Mouse (Mus musculus): Measurements from ENCODE around the gene Slc30a7. TPM values are rescaled to one million over a fixed set of nuclear protein-coding genes. Genes with fewer than 3 reads are reported as not detected.

The Slc30a7 gene
- polyA plus RNA-seq, 1 experiment from 2014 or later, result 15.0 TPM

DNA sequence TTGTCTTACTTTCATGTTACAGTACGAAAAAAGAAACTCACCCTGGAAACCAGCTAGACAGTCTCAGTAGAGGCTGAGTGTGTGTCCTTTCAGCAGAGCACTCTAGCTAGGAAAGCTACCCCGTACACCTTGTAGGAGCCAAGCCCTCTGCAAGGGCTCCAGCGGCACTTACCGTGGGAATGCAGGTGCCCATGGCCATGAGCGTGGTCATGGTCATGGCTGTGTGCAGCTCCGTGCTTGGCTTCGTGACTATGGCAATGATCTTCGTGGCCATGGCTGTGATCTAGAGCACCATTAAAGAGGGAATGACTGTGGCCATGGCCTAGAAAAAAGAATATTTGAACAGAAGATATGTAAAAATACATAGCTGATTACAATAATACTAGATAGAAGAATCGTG lies 22.6 kb downstream of the Slc30a7 start:
- WGBS, result 96% methylated on average over 9 of the region's 9 CpGs
- no peak for ATAC-seq (ENCODE audit: low read depth)

GRCm38 (mm10) chr3:115983217-115983616 lies 24.0 kb downstream of the Slc30a7 start:
- Histone ChIP-seq H3K27me3 (no peaks in the 10 kb centered on the region), H3K27ac (replicated peaks) (no peak overlapping the region), H3K4me3 (no peak overlapping the region), H3K36me3 (peaks cover 62% of the 10 kb centered on the region), H3K9me3 (no peaks in the 10 kb centered on the region), H3K9ac (no peak overlapping the region), H3K4me1 (replicated peaks) (peaks cover 3% of the 10 kb centered on the region; the same call in 1 of the 2 replicates), H3K4me2 (no peak overlapping the region)
- 96% methylated on average over 8 of the region's 8 CpGs for WGBS
- no peak for ATAC-seq (ENCODE audit: low read depth)

More for the DNA sequence above, 22.6 kb downstream of the Slc30a7 start:
- Histone ChIP-seq H3K27ac (replicated peaks) (no peak overlapping the region), H3K9me3 (no peaks in the 10 kb centered on the region), H3K27me3 (no peaks in the 10 kb centered on the region), H3K9ac (no peak overlapping the region), H3K4me1 (replicated peaks) (peaks cover 3% of the 10 kb centered on the region; the same call in 1 of the 2 replicates), H3K36me3 (peaks cover 67% of the 10 kb centered on the region), H3K4me2 (no peak overlapping the region), H3K4me3 (no peak overlapping the region)

DNA sequence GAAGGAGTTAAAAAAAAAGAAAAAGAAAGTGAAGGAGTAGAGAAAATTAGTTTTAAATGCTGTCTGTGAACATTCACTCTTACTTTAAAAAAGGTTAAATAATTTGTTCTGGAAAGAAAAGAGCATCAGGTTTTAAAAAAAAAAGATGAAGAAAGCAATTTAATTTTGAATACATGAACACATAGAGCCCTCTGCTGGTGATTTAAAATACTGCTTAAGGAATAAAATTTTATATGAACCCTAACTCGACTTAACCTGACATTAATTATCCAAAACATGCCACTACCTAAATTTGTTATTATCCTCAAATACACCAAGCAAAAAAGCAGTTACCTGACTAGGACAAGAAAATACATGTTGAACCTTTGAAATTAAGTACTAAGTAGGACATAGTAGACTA lies 28.2 kb downstream of the Slc30a7 start:
- H3K4me2 ChIP-seq, result no peak overlapping the region
- no peak overlapping the region for H3K9ac ChIP-seq
- WGBS, result 41% methylated on average over 1 of the region's 1 CpGs
- H3K4me1 ChIP-seq (replicated peaks), result no peaks in the 10 kb centered on the region
- no peak for ATAC-seq (ENCODE audit: low read depth)
- H3K36me3 ChIP-seq, result peaks cover 66% of the 10 kb centered on the region
- no peak overlapping the region for H3K27ac ChIP-seq (replicated peaks)
- H3K9me3 ChIP-seq, result no peaks in the 10 kb centered on the region
- no peak overlapping the region for H3K4me3 ChIP-seq
- H3K27me3 ChIP-seq, result no peaks in the 10 kb centered on the region

- Histone ChIP-seq H3K9ac (no peak overlapping the region), H3K36me3 (peaks cover 77% of the 10 kb centered on the region), H3K27ac (replicated peaks) (no peak overlapping the region), H3K4me2 (no peak overlapping the region), H3K4me1 (replicated peaks) (no peaks in the 10 kb centered on the region), H3K9me3 (no peaks in the 10 kb centered on the region), H3K4me3 (no peak overlapping the region), H3K27me3 (no peaks in the 10 kb centered on the region)
- WGBS, result 90% methylated on average over 10 of the region's 10 CpGs
- no peak for ATAC-seq (ENCODE audit: low read depth)
Measured at GRCm38 (mm10) chr3:115974995-115975394, 32.2 kb downstream of the Slc30a7 start.

GRCm38 (mm10) chr3:115974228-115974627 lies 33.0 kb downstream of the Slc30a7 start:
- no peak for ATAC-seq (ENCODE audit: low read depth)
- Histone ChIP-seq H3K9ac (no peak overlapping the region), H3K27me3 (no peaks in the 10 kb centered on the region), H3K4me3 (no peak overlapping the region), H3K27ac (replicated peaks) (no peak overlapping the region), H3K4me2 (no peak overlapping the region), H3K36me3 (peaks cover 75% of the 10 kb centered on the region), H3K9me3 (no peaks in the 10 kb centered on the region), H3K4me1 (replicated peaks) (0 out of 2 replicates have a peak, but pooled peaks cover under 1% of the 10 kb centered on the region)
- 90% methylated on average over 6 of the region's 6 CpGs for WGBS

DNA sequence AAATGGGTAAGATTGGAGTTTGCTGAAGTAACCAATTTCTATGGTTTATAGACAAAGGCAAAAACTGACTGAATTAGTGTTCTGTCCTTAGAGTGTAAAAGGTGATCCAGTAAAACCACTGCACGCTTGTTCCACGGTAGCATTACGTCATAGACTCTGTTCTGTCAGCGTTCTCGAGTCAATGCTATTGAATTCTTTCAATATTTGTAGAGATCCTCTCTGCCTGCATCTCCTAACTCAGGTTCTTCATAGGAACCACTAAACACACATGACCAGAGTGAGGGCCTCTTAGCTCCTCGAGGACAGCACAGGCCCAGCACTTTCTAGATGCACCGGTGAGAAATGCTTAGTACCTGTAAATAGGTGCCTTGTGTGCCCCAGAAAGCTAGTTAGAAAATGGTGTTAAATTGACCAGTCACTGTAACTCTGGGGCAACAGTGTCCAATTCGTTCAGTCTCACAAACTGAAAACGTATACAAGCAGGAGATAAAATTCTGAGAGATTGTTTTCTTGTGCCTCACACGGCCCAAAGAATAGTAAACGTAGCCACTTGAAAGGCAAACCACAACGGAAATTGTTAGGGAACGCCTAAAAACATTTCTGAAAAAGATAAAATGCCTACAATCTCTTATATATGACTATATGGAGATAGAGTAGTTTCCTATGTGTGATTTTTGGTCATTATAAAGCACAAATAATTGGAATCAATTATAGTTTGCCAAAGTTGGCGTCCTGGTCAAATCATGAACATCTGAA lies 35.1 kb downstream of the Slc30a7 start:
- WGBS, result 94% methylated on average over 14 of the region's 14 CpGs
- Histone ChIP-seq H3K4me3 (no peak overlapping the region), H3K27me3 (no peaks in the 10 kb centered on the region), H3K4me1 (replicated peaks) (0 out of 2 replicates have a peak, but pooled peaks cover 4% of the 10 kb centered on the region), H3K36me3 (peaks cover 62% of the 10 kb centered on the region), H3K9me3 (no peaks in the 10 kb centered on the region), H3K4me2 (no peak overlapping the region), H3K9ac (no peak overlapping the region), H3K27ac (replicated peaks) (no peak overlapping the region)
- no peak for ATAC-seq (ENCODE audit: low read depth)

DNA sequence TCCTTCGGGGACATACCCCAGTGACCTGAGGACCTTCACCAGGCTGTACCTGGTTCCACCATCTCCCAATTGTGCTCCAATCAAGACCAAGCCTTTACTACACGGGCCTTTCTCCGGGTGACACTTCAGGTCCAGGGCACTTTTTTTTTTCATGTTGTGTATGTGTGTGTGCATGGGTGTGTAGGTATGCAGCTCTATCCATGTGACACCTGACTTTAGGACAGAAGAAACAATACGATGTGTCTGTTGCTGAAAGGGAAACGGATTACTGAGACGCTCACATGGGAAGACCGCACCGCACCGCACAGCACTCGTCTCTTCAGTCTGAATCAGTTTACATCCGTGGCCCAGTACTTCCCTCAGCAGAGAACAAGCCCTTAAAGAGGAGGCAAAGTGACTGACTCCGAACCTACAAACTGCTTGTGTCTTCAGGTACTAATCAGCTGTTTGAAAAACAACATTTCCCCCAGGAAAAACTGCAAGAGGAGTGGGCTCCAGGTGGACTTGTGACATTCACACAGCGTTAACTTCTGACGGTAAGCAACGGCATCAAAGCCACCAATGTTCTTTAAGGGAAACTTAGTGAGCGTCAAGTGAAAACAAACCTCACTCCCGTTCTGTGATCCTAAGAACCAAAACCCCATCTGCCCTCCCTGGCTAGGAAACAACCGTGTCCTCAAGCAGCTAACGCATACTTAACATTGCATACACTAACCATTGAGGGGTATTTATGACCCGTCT lies 36.0 kb downstream of the Slc30a7 start:
- H3K4me3 ChIP-seq, result no peak overlapping the region
- 0 out of 2 replicates have a peak, but pooled peaks cover 4% of the 10 kb centered on the region for H3K4me1 ChIP-seq (replicated peaks)
- no peak for ATAC-seq (ENCODE audit: low read depth)
- no peak overlapping the region for H3K27ac ChIP-seq (replicated peaks)
- peaks cover 56% of the 10 kb centered on the region for H3K36me3 ChIP-seq
- no peaks in the 10 kb centered on the region for H3K27me3 ChIP-seq
- H3K9ac ChIP-seq, result no peak overlapping the region
- H3K4me2 ChIP-seq, result no peak overlapping the region
- WGBS, result 92% methylated on average over 20 of the region's 20 CpGs
- H3K9me3 ChIP-seq, result no peaks in the 10 kb centered on the region

DNA sequence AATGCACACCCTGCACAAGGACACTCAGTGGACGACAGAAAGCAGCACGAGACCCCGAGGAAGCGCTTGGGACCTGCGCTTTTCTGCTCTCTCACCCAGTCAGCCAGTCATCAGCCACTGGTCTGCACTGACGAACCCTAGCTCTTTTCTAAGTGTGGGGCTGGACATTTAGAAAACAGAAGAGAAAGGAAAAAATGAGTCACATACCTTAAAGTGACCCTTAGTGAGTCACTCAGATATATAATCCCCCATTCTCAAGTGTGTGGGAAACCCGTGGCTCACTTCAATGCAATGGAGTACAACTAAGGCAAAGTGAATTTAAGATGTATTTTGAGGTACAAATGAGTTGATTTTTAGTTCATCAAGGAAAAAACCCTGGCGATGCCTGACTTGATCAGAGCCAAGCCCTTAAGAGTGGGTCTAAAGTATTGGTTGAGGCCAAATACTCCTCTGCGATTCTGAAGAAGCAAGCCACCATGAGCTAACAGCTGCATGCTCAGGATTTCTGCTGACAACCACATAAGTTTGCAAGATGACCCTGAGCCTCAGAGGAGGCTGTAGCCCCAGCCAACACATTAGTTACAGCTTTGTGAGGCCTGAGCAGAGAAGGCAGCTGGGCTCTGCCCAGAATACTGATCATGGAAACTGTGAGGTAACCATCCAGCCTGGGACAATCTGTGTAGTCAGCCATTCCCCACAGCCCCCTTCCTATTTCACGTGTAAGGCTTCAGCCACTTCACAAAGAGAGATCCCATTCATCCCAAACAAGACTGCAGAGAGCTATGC lies 38.3 kb downstream of the Slc30a7 start:
- ATAC-seq (ENCODE audit: low read depth), result peak; percentile 74; the same call in 1 of the 2 replicates
- H3K27ac ChIP-seq (replicated peaks), result no peak overlapping the region
- H3K27me3 ChIP-seq, result no peaks in the 10 kb centered on the region
- 86% methylated on average over 10 of the region's 10 CpGs for WGBS
- no peak overlapping the region for H3K4me2 ChIP-seq
- no peaks in the 10 kb centered on the region for H3K9me3 ChIP-seq
- no peak overlapping the region for H3K4me3 ChIP-seq
- H3K9ac ChIP-seq, result no peak overlapping the region
- 0 out of 2 replicates have a peak, but pooled peaks cover 4% of the 10 kb centered on the region for H3K4me1 ChIP-seq (replicated peaks)
- H3K36me3 ChIP-seq, result peaks cover 45% of the 10 kb centered on the region

GRCm38 (mm10) chr3:115964071-115964470 lies 43.1 kb downstream of the Slc30a7 start:
- no peak for ATAC-seq (ENCODE audit: low read depth)
- WGBS, result 65% methylated on average over 5 of the region's 5 CpGs
- H3K4me1 ChIP-seq (replicated peaks), result 0 out of 2 replicates have a peak, but pooled peaks cover 2% of the 10 kb centered on the region
- H3K27me3 ChIP-seq, result no peaks in the 10 kb centered on the region
- peaks cover 20% of the 10 kb centered on the region for H3K36me3 ChIP-seq
- no peak overlapping the region for H3K27ac ChIP-seq (replicated peaks)
- H3K9ac ChIP-seq, result no peak overlapping the region
- H3K9me3 ChIP-seq, result no peaks in the 10 kb centered on the region
- H3K4me3 ChIP-seq, result no peak overlapping the region
- no peak overlapping the region for H3K4me2 ChIP-seq

GRCm38 (mm10) chr3:115963597-115963996 lies 43.6 kb downstream of the Slc30a7 start:
- ATAC-seq (ENCODE audit: low read depth), result no peak
- H3K27me3 ChIP-seq, result no peaks in the 10 kb centered on the region
- WGBS, result 96% methylated on average over 1 of the region's 1 CpGs
- H3K27ac ChIP-seq (replicated peaks), result no peak overlapping the region
- no peak overlapping the region for H3K4me3 ChIP-seq
- H3K4me2 ChIP-seq, result no peak overlapping the region
- H3K9me3 ChIP-seq, result no peaks in the 10 kb centered on the region
- H3K9ac ChIP-seq, result no peak overlapping the region
- H3K36me3 ChIP-seq, result peaks cover 25% of the 10 kb centered on the region
- no peaks in the 10 kb centered on the region for H3K4me1 ChIP-seq (replicated peaks)

GRCm38 (mm10) chr3:115962028-115962415 lies 45.2 kb downstream of the Slc30a7 start:
- Histone ChIP-seq H3K4me1 (replicated peaks) (no peaks in the 10 kb centered on the region), H3K36me3 (peaks cover 39% of the 10 kb centered on the region), H3K27me3 (no peaks in the 10 kb centered on the region), H3K9me3 (no peaks in the 10 kb centered on the region), H3K9ac (no peak overlapping the region), H3K4me2 (no peak overlapping the region), H3K27ac (replicated peaks) (no peak overlapping the region), H3K4me3 (no peak overlapping the region)
- WGBS, result 72% methylated on average over 4 of the region's 4 CpGs
- no peak for ATAC-seq (ENCODE audit: low read depth)

Data from neural tube, embryonic 13.5 days (tissue).